Mouse (Mus musculus) testis, adult 2 months (tissue): ENCODE results near the gene Man2b1.

Experiments used
- CTCF ChIP-seq: fragments of 200-500 bp; IDR thresholded peaks from 2 replicates; pipeline ENCODE4 v1.5.1; 2012; ENCODE audit warnings: low read depth, mild to moderate bottlenecking, inconsistent platforms, low read length, moderate library complexity; ENCODE audit not compliant: control insufficient read depth, insufficient read depth, insufficient replicate concordance
- POLR2A ChIP-seq: fragments of 200-500 bp; IDR thresholded peaks from 2 replicates; pipeline ENCODE4 v1.6.1; 2012; ENCODE audit warnings: low read depth, mild to moderate bottlenecking, inconsistent platforms, low read length, moderate library complexity; ENCODE audit not compliant: control insufficient read depth

GRCm38 (mm10) chr8:85115501-85115900 is 32.4 kb downstream of the Man2b1 start:
- no peak for TF ChIP-seq CTCF
- no peak for TF ChIP-seq POLR2A
